Mouse (Mus musculus): ENCODE data around the gene Fgfr3. TPM values are rescaled to one million over a fixed set of nuclear protein-coding genes. Genes with fewer than 3 reads are reported as not detected.

Gene Fgfr3
- polyA plus RNA-seq, 1 experiment from 2014 or later: 17.4 TPM

DNA sequence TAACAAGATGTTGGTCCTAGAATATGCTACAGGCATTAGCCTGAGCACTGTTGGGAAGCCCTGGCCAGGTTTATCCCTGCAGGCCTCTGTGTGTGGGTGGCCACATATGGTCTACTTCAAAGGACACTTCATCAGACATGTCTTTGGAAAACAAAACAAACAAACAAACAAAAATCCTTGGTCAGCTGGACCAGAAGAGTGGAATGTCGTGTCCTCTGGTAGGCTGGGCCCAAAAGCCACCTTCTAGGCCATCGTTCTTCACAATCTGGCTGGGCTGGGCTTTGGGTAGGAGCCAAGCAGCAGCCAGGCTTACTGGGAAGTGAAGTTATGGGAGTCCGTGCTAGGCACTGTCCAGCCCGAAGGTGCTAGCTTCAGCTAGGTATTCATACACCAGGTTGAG lies 14.3 kb upstream of the Fgfr3 start:
- WGBS: 33% methylated on average over 4 of the region's 4 CpGs
- H3K36me3 ChIP-seq (ENCODE audit: control insufficient read depth, insufficient read depth, low read length): no peaks in the 10 kb centered on the region
- H3K9ac ChIP-seq (ENCODE audit: low read length): no peak overlapping the region
- no peak for TF ChIP-seq EP300 (optimal IDR thresholded peaks at IDR 0.05)
- TF ChIP-seq CTCF (IDR thresholded peaks at IDR 0.05; ENCODE audit: low read depth): no peak
- H3K27ac ChIP-seq (replicated peaks): no peak overlapping the region
- H3K4me1 ChIP-seq (replicated peaks; ENCODE audit: control insufficient read depth, insufficient read depth): peaks cover 5% of the 10 kb centered on the region
- H3K27me3 ChIP-seq (ENCODE audit: control insufficient read depth, insufficient read depth, low read length): no peaks in the 10 kb centered on the region
- no peaks in the 10 kb centered on the region for H3K9me3 ChIP-seq (ENCODE audit: control insufficient read depth, low read length)
- no peak overlapping the region for H3K4me3 ChIP-seq (ENCODE audit: low read depth, low read length)
- ATAC-seq (ENCODE audit: low FRiP score, low TSS enrichment): no peak
- no peak for DNase-seq (ENCODE audit: low spot score)
- no peak overlapping the region for H3K4me2 ChIP-seq (replicated peaks; ENCODE audit: low read depth)

DNA sequence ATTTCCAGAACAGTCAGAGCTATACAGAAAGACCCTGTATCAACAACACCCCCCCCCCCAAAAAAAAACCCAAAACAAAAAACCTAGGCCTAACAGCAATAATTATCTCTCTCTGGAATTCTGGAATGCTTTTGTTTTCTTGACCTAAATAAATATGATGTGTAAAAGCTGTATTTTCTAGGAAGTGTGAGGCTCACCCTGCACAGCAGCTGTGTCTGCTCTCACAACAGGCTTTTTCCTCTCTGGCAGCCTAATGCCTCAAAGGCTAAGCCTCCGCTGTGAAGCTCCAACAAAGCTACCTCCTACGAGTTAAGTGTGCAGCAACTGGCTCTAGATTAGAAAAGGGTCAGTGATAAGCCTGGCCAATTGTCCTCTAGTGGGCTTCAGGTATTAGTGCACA lies 12.4 kb upstream of the Fgfr3 start:
- Histone ChIP-seq H3K9ac (ENCODE audit: low read length) (no peak overlapping the region), H3K4me2 (replicated peaks; ENCODE audit: low read depth) (no peak overlapping the region), H3K4me3 (ENCODE audit: low read depth, low read length) (no peak overlapping the region), H3K27me3 (ENCODE audit: control insufficient read depth, insufficient read depth, low read length) (no peaks in the 10 kb centered on the region), H3K4me1 (replicated peaks; ENCODE audit: control insufficient read depth, insufficient read depth) (peaks cover 5% of the 10 kb centered on the region), H3K9me3 (ENCODE audit: control insufficient read depth, low read length) (no peaks in the 10 kb centered on the region), H3K27ac (replicated peaks) (no peak overlapping the region), H3K36me3 (ENCODE audit: control insufficient read depth, insufficient read depth, low read length) (no peaks in the 10 kb centered on the region)
- DNase-seq (ENCODE audit: low spot score): no peak
- TF ChIP-seq CTCF (IDR thresholded peaks at IDR 0.05; ENCODE audit: low read depth) (no peak), EP300 (optimal IDR thresholded peaks at IDR 0.05) (no peak)
- 31% methylated on average over 2 of the region's 2 CpGs for WGBS
- no peak for ATAC-seq (ENCODE audit: low FRiP score, low TSS enrichment)

DNA sequence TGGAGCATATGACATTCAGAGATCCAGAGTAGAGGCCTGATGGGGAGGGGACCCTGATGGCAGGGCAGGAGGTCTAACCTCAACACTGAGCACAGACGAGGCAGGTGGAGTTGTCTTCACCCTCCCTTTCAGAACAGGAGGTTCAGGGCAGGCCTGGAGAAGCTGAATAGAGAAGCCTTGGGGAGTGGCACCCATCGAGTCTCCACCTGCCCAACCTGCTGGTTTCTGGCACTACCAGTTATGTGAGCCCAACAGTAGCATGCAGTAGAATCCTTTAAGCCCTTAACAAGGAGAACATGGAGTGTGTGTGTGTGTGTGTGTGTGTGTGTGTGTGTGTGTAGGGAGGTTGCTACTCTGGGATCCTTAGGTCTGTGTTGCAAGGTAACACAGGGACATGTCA lies 8.9 kb upstream of the Fgfr3 start:
- no peaks in the 10 kb centered on the region for H3K9me3 ChIP-seq (ENCODE audit: control insufficient read depth, low read length)
- H3K4me2 ChIP-seq (replicated peaks; ENCODE audit: low read depth): no peak overlapping the region
- H3K4me3 ChIP-seq (ENCODE audit: low read depth, low read length): no peak overlapping the region
- H3K36me3 ChIP-seq (ENCODE audit: control insufficient read depth, insufficient read depth, low read length): no peaks in the 10 kb centered on the region
- H3K9ac ChIP-seq (ENCODE audit: low read length): no peak overlapping the region
- DNase-seq (ENCODE audit: low spot score) (peak; percentile 58), ATAC-seq (ENCODE audit: low FRiP score, low TSS enrichment) (peak; percentile 63)
- H3K27me3 ChIP-seq (ENCODE audit: control insufficient read depth, insufficient read depth, low read length): no peaks in the 10 kb centered on the region
- H3K27ac ChIP-seq (replicated peaks): no peak overlapping the region
- H3K4me1 ChIP-seq (replicated peaks; ENCODE audit: control insufficient read depth, insufficient read depth): no peaks in the 10 kb centered on the region; the same call in 1 of the 2 replicates
- TF ChIP-seq EP300 (optimal IDR thresholded peaks at IDR 0.05) (peak; percentile 91), CTCF (IDR thresholded peaks at IDR 0.05; ENCODE audit: low read depth) (no peak)
- 42% methylated on average over 2 of the region's 2 CpGs for WGBS

DNA sequence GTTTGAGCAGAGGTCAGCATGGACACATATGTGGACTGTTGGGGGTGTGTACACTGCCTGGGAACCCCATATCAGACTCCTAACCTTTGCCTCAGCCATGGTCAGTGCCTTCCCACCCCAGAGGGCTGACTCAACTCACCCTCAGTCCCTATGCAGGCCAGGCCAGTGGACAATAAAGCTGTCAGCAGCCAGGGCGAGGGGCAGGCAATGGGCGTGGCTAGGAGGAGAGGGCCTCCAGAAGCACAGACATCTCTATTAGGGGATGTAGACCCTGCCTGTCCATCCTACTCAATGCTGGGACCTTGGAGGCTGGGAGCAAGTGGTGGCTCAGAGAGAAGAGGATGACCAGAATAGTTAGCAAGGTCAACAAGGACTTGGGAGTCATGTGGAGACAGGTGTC lies 6.3 kb upstream of the Fgfr3 start:
- ATAC-seq (ENCODE audit: low FRiP score, low TSS enrichment) (peak; percentile 2; the same call in 1 of the 2 replicates), DNase-seq (ENCODE audit: low spot score) (no peak)
- Histone ChIP-seq H3K4me2 (replicated peaks; ENCODE audit: low read depth) (no peak overlapping the region), H3K4me3 (ENCODE audit: low read depth, low read length) (no peak overlapping the region), H3K4me1 (replicated peaks; ENCODE audit: control insufficient read depth, insufficient read depth) (no peaks in the 10 kb centered on the region), H3K9me3 (ENCODE audit: control insufficient read depth, low read length) (no peaks in the 10 kb centered on the region), H3K9ac (ENCODE audit: low read length) (no peak overlapping the region), H3K27ac (replicated peaks) (no peak overlapping the region), H3K36me3 (ENCODE audit: control insufficient read depth, insufficient read depth, low read length) (no peaks in the 10 kb centered on the region), H3K27me3 (ENCODE audit: control insufficient read depth, insufficient read depth, low read length) (no peaks in the 10 kb centered on the region)
- 65% methylated on average over 2 of the region's 2 CpGs for WGBS
- no peak for TF ChIP-seq CTCF (IDR thresholded peaks at IDR 0.05; ENCODE audit: low read depth)
- TF ChIP-seq EP300 (optimal IDR thresholded peaks at IDR 0.05): no peak

DNA sequence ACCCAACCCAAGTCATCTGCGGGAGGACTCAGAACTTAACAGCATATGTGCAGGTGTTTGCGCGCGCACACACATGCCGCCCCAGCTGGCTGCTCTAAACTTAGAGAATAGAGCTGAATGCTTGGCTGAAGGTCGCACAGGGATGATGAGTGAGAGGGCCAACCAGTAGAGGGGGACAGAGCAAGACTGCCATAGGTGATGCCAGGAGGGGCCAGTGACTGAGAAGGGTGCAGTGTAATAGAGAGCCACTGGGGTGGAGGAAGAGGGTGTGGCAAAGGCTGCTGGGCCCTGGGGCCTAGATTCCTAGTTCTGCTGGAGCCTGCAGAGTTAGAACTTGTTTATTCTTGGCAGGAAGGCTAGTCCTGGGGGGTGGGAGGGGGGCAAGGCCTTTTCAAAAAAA lies 5.0 kb upstream of the Fgfr3 start:
- 54% methylated on average over 6 of the region's 6 CpGs for WGBS
- Histone ChIP-seq H3K27ac (replicated peaks) (peak overlapping the region; percentile 35; the same call in 1 of the 2 replicates), H3K36me3 (ENCODE audit: control insufficient read depth, insufficient read depth, low read length) (no peaks in the 10 kb centered on the region), H3K27me3 (ENCODE audit: control insufficient read depth, insufficient read depth, low read length) (no peaks in the 10 kb centered on the region), H3K4me3 (ENCODE audit: low read depth, low read length) (no peak overlapping the region), H3K9ac (ENCODE audit: low read length) (no peak overlapping the region), H3K4me1 (replicated peaks; ENCODE audit: control insufficient read depth, insufficient read depth) (no peaks in the 10 kb centered on the region), H3K4me2 (replicated peaks; ENCODE audit: low read depth) (no peak overlapping the region), H3K9me3 (ENCODE audit: control insufficient read depth, low read length) (no peaks in the 10 kb centered on the region)
- TF ChIP-seq EP300 (optimal IDR thresholded peaks at IDR 0.05) (no peak), CTCF (IDR thresholded peaks at IDR 0.05; ENCODE audit: low read depth) (peak; percentile 59)
- peak; percentile 50 for DNase-seq (ENCODE audit: low spot score)
- peak; percentile 67 for ATAC-seq (ENCODE audit: low FRiP score, low TSS enrichment)

DNA sequence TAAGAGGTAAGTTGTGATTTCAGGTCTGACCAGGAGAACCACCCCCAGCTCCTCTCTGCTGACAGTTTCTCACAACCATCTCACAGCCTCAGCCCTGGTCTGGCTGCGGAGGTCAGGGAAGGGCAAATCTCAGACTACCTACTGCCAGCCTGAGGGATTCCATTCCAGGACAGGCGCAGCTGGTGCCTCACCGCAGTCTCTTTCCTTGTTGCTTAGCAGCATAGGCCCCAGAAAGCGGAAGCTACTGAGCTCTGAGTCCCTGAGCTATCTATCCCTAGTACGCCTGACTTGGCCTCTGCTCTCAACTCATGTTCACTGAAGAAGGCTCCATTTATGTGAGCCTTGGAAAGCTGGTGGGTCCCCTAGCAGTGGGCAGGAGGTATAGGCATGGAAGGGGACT lies 3.0 kb upstream of the Fgfr3 start:
- Histone ChIP-seq H3K4me3 (ENCODE audit: low read depth, low read length) (no peak overlapping the region), H3K27ac (replicated peaks) (no peak overlapping the region), H3K4me2 (replicated peaks; ENCODE audit: low read depth) (no peak overlapping the region), H3K27me3 (ENCODE audit: control insufficient read depth, insufficient read depth, low read length) (no peaks in the 10 kb centered on the region), H3K36me3 (ENCODE audit: control insufficient read depth, insufficient read depth, low read length) (no peaks in the 10 kb centered on the region), H3K4me1 (replicated peaks; ENCODE audit: control insufficient read depth, insufficient read depth) (no peaks in the 10 kb centered on the region), H3K9me3 (ENCODE audit: control insufficient read depth, low read length) (no peaks in the 10 kb centered on the region), H3K9ac (ENCODE audit: low read length) (no peak overlapping the region)
- ATAC-seq (ENCODE audit: low FRiP score, low TSS enrichment) (no peak), DNase-seq (ENCODE audit: low spot score) (no peak)
- WGBS: 70% methylated on average over 5 of the region's 5 CpGs
- TF ChIP-seq CTCF (IDR thresholded peaks at IDR 0.05; ENCODE audit: low read depth) (no peak), EP300 (optimal IDR thresholded peaks at IDR 0.05) (no peak)
